ENCODE assay signal across 28 mouse cellular contexts in genomic region chr15:24786336-24786735, GRCm38 (mm10).
DNase-seq lines count a peak whose midpoint lies in the region; ATAC-seq and TF ChIP-seq lines count a peak whose summit lies in the region.
"Had no signal": no experiment of that assay in that cellular context is flagged by ENCODE, and none has a peak within 500 bp of the region (broad histone marks: within the 10 kb centered on the region; RNA-seq: fewer than 3 reads in every experiment).

No protein-coding gene starts in this region.

- no peaks in the 10 kb centered on the region for H3K4me1 ChIP-seq in embryonic facial prominence, embryonic 11.5 days (ENCODE audit: control insufficient read depth, insufficient read depth, low read length)
- no peaks in the 10 kb centered on the region for H3K4me1 ChIP-seq in embryonic facial prominence, embryonic 10.5 days
- H3K4me1 ChIP-seq in embryonic facial prominence, embryonic 15.5 days: no peaks in the 10 kb centered on the region
- H3K4me1 ChIP-seq in cerebellum, adult 2 months (ENCODE audit: control insufficient read depth, insufficient read depth, low read length): no peaks in the 10 kb centered on the region
- H3K4me1 ChIP-seq: forebrain, embryonic 12.5 days; forebrain, embryonic 15.5 days; heart, embryonic 12.5 days; heart, embryonic 15.5 days; hindbrain, embryonic 10.5 days; hindbrain, embryonic 13.5 days; intestine, embryonic 15.5 days had no signal

- H3K9me3 ChIP-seq in embryonic facial prominence, embryonic 11.5 days (replicated peaks; ENCODE audit: control insufficient read depth, low read length): no peaks in the 10 kb centered on the region
- H3K9me3 ChIP-seq in embryonic facial prominence, embryonic 10.5 days: no peaks in the 10 kb centered on the region
- H3K9me3 ChIP-seq in embryonic facial prominence, embryonic 15.5 days (replicated peaks): no peaks in the 10 kb centered on the region
- H3K9me3 ChIP-seq: forebrain, embryonic 12.5 days; forebrain, embryonic 15.5 days; heart, embryonic 12.5 days; heart, embryonic 15.5 days; hindbrain, embryonic 10.5 days; hindbrain, embryonic 13.5 days; intestine, embryonic 15.5 days had no signal

- H3K4me3 ChIP-seq in embryonic facial prominence, embryonic 11.5 days (ENCODE audit: low read depth, low read length): no peak overlapping the region
- H3K4me3 ChIP-seq in embryonic facial prominence, embryonic 10.5 days: no peak overlapping the region
- no peak overlapping the region for H3K4me3 ChIP-seq in embryonic facial prominence, embryonic 15.5 days (replicated peaks)
- H3K4me3 ChIP-seq in cerebellum, adult 2 months (replicated peaks; ENCODE audit: insufficient read depth, low read depth, low read length): no peak overlapping the region
- H3K4me3 ChIP-seq: erythroblast, embryonic 14.5 days; forebrain, embryonic 12.5 days; forebrain, embryonic 15.5 days; heart, embryonic 12.5 days; heart, embryonic 15.5 days; hindbrain, embryonic 10.5 days; hindbrain, embryonic 13.5 days; intestine, embryonic 15.5 days had no signal

- H3K27ac ChIP-seq in embryonic facial prominence, embryonic 11.5 days (replicated peaks; ENCODE audit: low read depth, low read length): no peak overlapping the region
- no peak overlapping the region for H3K27ac ChIP-seq in embryonic facial prominence, embryonic 10.5 days (replicated peaks)
- H3K27ac ChIP-seq in embryonic facial prominence, embryonic 15.5 days (replicated peaks): no peak overlapping the region
- H3K27ac ChIP-seq in cerebellum, adult 2 months (ENCODE audit: insufficient read depth, low read length): no peak overlapping the region
- H3K27ac ChIP-seq: forebrain, embryonic 12.5 days; forebrain, embryonic 15.5 days; heart, embryonic 15.5 days; hindbrain, embryonic 10.5 days; hindbrain, embryonic 13.5 days; intestine, embryonic 15.5 days had no signal

- peak; percentile 44 for DNase-seq in embryonic facial prominence, embryonic 11.5 days (ENCODE audit: low spot score)
- no peak for DNase-seq in embryonic facial prominence, embryonic 10.5 days (ENCODE audit: low spot score)
- peak; percentile 13 for DNase-seq in embryo, embryonic 10 days (ENCODE audit: low spot score)
- DNase-seq in embryo, embryonic 9.5 days (ENCODE audit: extremely low spot score): peak; percentile 2
- no peak for DNase-seq in left cerebral cortex, adult 11 months (ENCODE audit: low spot score)
- DNase-seq in cerebellum, adult 2 months: no peak
- no peak for DNase-seq in cerebellum, adult 11 months
- DNase-seq: adrenal gland, adult 8-10 months; adrenal gland, postnatal 25 days; cerebellum, adult 8-10 months; cerebellum, postnatal 10 days; cerebellum, postnatal 36 days; gastrocnemius, postnatal 14 days; heart, adult 11 months; heart, postnatal 10 days; heart, postnatal 36 days; kidney, adult 11 months had no signal

- TF ChIP-seq POLR2A in cerebellum, adult 2 months (IDR thresholded peaks at IDR 0.05; ENCODE audit: borderline replicate concordance, insufficient read depth, low read length): no peak

- H3K36me3 ChIP-seq in embryonic facial prominence, embryonic 11.5 days (replicated peaks; ENCODE audit: control insufficient read depth, insufficient read depth, low read depth, low read length): no peaks in the 10 kb centered on the region
- no peaks in the 10 kb centered on the region for H3K36me3 ChIP-seq in embryonic facial prominence, embryonic 10.5 days (replicated peaks)
- H3K36me3 ChIP-seq in embryonic facial prominence, embryonic 15.5 days: no peaks in the 10 kb centered on the region
- H3K36me3 ChIP-seq: forebrain, embryonic 12.5 days; forebrain, embryonic 15.5 days; heart, embryonic 12.5 days; heart, embryonic 15.5 days; hindbrain, embryonic 10.5 days; hindbrain, embryonic 13.5 days; intestine, embryonic 15.5 days had no signal

- H3K4me2 ChIP-seq in embryonic facial prominence, embryonic 11.5 days (ENCODE audit: low read depth, low read length): no peak overlapping the region
- no peak overlapping the region for H3K4me2 ChIP-seq in embryonic facial prominence, embryonic 15.5 days (replicated peaks)
- H3K4me2 ChIP-seq: forebrain, embryonic 12.5 days; forebrain, embryonic 15.5 days; heart, embryonic 12.5 days; heart, embryonic 15.5 days; hindbrain, embryonic 13.5 days; intestine, embryonic 15.5 days had no signal

- 32% methylated on average over 3 of the region's 3 CpGs for WGBS in embryonic facial prominence, embryonic 11.5 days
- 49% methylated on average over 3 of the region's 3 CpGs for WGBS in embryonic facial prominence, embryonic 10.5 days
- 15% methylated on average over 3 of the region's 3 CpGs for WGBS in embryonic facial prominence, embryonic 15.5 days
- WGBS in cerebellum, adult 2 months: 39% methylated on average over 3 of the region's 3 CpGs

- H3K9ac ChIP-seq in embryonic facial prominence, embryonic 11.5 days (replicated peaks; ENCODE audit: low read length): no peak overlapping the region
- H3K9ac ChIP-seq in embryonic facial prominence, embryonic 15.5 days: no peak overlapping the region
- H3K9ac ChIP-seq: forebrain, embryonic 12.5 days; forebrain, embryonic 15.5 days; heart, embryonic 12.5 days; heart, embryonic 15.5 days; hindbrain, embryonic 13.5 days; intestine, embryonic 15.5 days had no signal

- no peak for TF ChIP-seq CTCF in cerebellum, adult 2 months (IDR thresholded peaks at IDR 0.05; ENCODE audit: borderline replicate concordance, insufficient read depth, low read depth, low read length)

- no peak for ATAC-seq in embryonic facial prominence, embryonic 11.5 days (replicated peaks; ENCODE audit: insufficient number of reproducible peaks, low FRiP score, low TSS enrichment, low read depth)
- ATAC-seq in embryonic facial prominence, embryonic 15.5 days (ENCODE audit: insufficient number of reproducible peaks, low FRiP score, low TSS enrichment, low read depth): peak; percentile 19; the same call in 1 of the 2 replicates
- ATAC-seq: activated CD4-positive, CD25-positive, alpha-beta regulatory T cell, adult 4 months; forebrain, embryonic 15.5 days; hindbrain, embryonic 16.5 days; intestine, embryonic 15.5 days had no signal

- no peaks in the 10 kb centered on the region for H3K27me3 ChIP-seq in embryonic facial prominence, embryonic 11.5 days (ENCODE audit: control insufficient read depth, insufficient read depth, low read length)
- no peaks in the 10 kb centered on the region for H3K27me3 ChIP-seq in embryonic facial prominence, embryonic 10.5 days (replicated peaks; ENCODE audit: low read depth, poor library complexity, severe bottlenecking)
- no peaks in the 10 kb centered on the region for H3K27me3 ChIP-seq in embryonic facial prominence, embryonic 15.5 days
- no peaks in the 10 kb centered on the region for H3K27me3 ChIP-seq in cerebellum, adult 2 months (ENCODE audit: control insufficient read depth, insufficient read depth, low read length)
- H3K27me3 ChIP-seq: forebrain, embryonic 12.5 days; forebrain, embryonic 15.5 days; heart, embryonic 12.5 days; heart, embryonic 15.5 days; hindbrain, embryonic 13.5 days; intestine, embryonic 15.5 days had no signal

Comparison
In these comparisons a context has a peak if more than half of its experiments do, and no peak if none do; other contexts are left out.
1. DNase-seq: peak in embryonic facial prominence, embryonic 11.5 days (single experiment), embryo, embryonic 10 days (single experiment) and embryo, embryonic 9.5 days (single experiment); none in embryonic facial prominence, embryonic 10.5 days (single experiment), left cerebral cortex, adult 11 months (single experiment), cerebellum, adult 2 months (0 of 2) and cerebellum, adult 11 months (single experiment).